Comparison of ENCODE assay signal across 8 mouse cellular contexts in genomic region chr2:31974809-31975371, GRCm38 (mm10). TPM values are rescaled to one million over a fixed set of nuclear protein-coding genes. Genes with fewer than 3 reads are reported as not detected.
DNase-seq lines count a peak whose midpoint lies in the region; ATAC-seq lines count a peak whose summit lies in the region.

No protein-coding gene starts in this region.

- peak overlapping the region; percentile 92 for H3K4me3 ChIP-seq in kidney, embryonic 16.5 days (ENCODE audit: low read length)
- peak overlapping the region; percentile 87 for H3K4me3 ChIP-seq in hindbrain, embryonic 12.5 days
- H3K4me3 ChIP-seq in midbrain, embryonic 14.5 days (replicated peaks; ENCODE audit: low read depth, low read length): peak overlapping the region; percentile 92

- no peak for DNase-seq in kidney, postnatal 10 days
- peak; percentile 33 for DNase-seq in adipocyte (ENCODE audit: low spot score)
- no peak for DNase-seq in midbrain, embryonic 14.5 days
- DNase-seq in cerebellum, adult 11-12 months: no peak
- no peak for DNase-seq in ovary, postnatal 14 days (ENCODE audit: low spot score)

- peak overlapping the region; percentile 93 for H3K9ac ChIP-seq in kidney, embryonic 16.5 days (replicated peaks; ENCODE audit: low read length)
- peak overlapping the region; percentile 77 for H3K9ac ChIP-seq in hindbrain, embryonic 12.5 days
- H3K9ac ChIP-seq in midbrain, embryonic 14.5 days (replicated peaks; ENCODE audit: low read length): peak overlapping the region; percentile 90

- ATAC-seq in kidney, embryonic 16.5 days (ENCODE audit: low FRiP score, low TSS enrichment): no peak
- ATAC-seq in hindbrain, embryonic 12.5 days (ENCODE audit: low FRiP score): no peak
- no peak for ATAC-seq in midbrain, embryonic 14.5 days (ENCODE audit: low FRiP score, low TSS enrichment)
- no peak for ATAC-seq in monocyte, adult 5-6 weeks (replicated peaks; ENCODE audit: insufficient number of reproducible peaks, low FRiP score, low TSS enrichment, poor library complexity, severe bottlenecking)

- peaks cover 19% of the 10 kb centered on the region for H3K4me1 ChIP-seq in kidney, embryonic 16.5 days (ENCODE audit: insufficient read depth, low read length)
- H3K4me1 ChIP-seq in hindbrain, embryonic 12.5 days: peaks cover 15% of the 10 kb centered on the region
- H3K4me1 ChIP-seq in midbrain, embryonic 14.5 days (ENCODE audit: control insufficient read depth, insufficient read depth, low read length): peaks cover 7% of the 10 kb centered on the region

- H3K27me3 ChIP-seq in kidney, embryonic 16.5 days (ENCODE audit: insufficient read depth, low read length): no peaks in the 10 kb centered on the region
- no peaks in the 10 kb centered on the region for H3K27me3 ChIP-seq in hindbrain, embryonic 12.5 days
- no peaks in the 10 kb centered on the region for H3K27me3 ChIP-seq in midbrain, embryonic 14.5 days (ENCODE audit: control insufficient read depth, insufficient read depth, low read length)

- peak overlapping the region; percentile 44; the same call in 1 of the 2 replicates for H3K27ac ChIP-seq in kidney, embryonic 16.5 days (ENCODE audit: low read length)
- H3K27ac ChIP-seq in hindbrain, embryonic 12.5 days: 0 out of 2 replicates have a peak overlapping the region, but pooled peaks have one; percentile 62
- peak overlapping the region; percentile 79; the same call in 1 of the 2 replicates for H3K27ac ChIP-seq in midbrain, embryonic 14.5 days (replicated peaks; ENCODE audit: low read depth, low read length)

- no peaks in the 10 kb centered on the region for H3K9me3 ChIP-seq in kidney, embryonic 16.5 days (ENCODE audit: low read length)
- H3K9me3 ChIP-seq in hindbrain, embryonic 12.5 days (replicated peaks): no peaks in the 10 kb centered on the region
- H3K9me3 ChIP-seq in midbrain, embryonic 14.5 days (ENCODE audit: control insufficient read depth, low read length): no peaks in the 10 kb centered on the region

- peaks cover 39% of the 10 kb centered on the region for H3K36me3 ChIP-seq in kidney, embryonic 16.5 days (ENCODE audit: insufficient read depth, low read length)
- H3K36me3 ChIP-seq in hindbrain, embryonic 12.5 days: peaks cover 51% of the 10 kb centered on the region
- H3K36me3 ChIP-seq in midbrain, embryonic 14.5 days (ENCODE audit: control insufficient read depth, insufficient read depth, low read length): peaks cover 49% of the 10 kb centered on the region

- WGBS in kidney, embryonic 16.5 days: 10% methylated on average over 13 of the region's 13 CpGs
- WGBS in hindbrain, embryonic 12.5 days: 10% methylated on average over 13 of the region's 13 CpGs
- 11% methylated on average over 13 of the region's 13 CpGs for WGBS in midbrain, embryonic 14.5 days

- peak overlapping the region; percentile 78 for H3K4me2 ChIP-seq in kidney, embryonic 16.5 days (replicated peaks; ENCODE audit: low read depth, low read length)
- H3K4me2 ChIP-seq in hindbrain, embryonic 12.5 days (replicated peaks): peak overlapping the region; percentile 96
- peak overlapping the region; percentile 93 for H3K4me2 ChIP-seq in midbrain, embryonic 14.5 days (ENCODE audit: low read length)

RNA-seq across cellular contexts. Expression of gene Nup214, which starts 0.7 kb away (rescaled TPM):
- 70.2 and 94.1 TPM in 2 replicates for polyA plus RNA-seq in kidney, embryonic 16.5 days (2015; fragmentation: Nextera tagmentation; extraction: Ambion mirVana)
- polyA plus RNA-seq in hindbrain, embryonic 12.5 days (2016; fragmentation: Nextera tagmentation; extraction: Ambion mirVana): 75.3 and 79.7 TPM in 2 replicates
- polyA plus RNA-seq in midbrain, embryonic 14.5 days (2014; fragmentation: Nextera tagmentation; extraction: Ambion mirVana): 48.2 and 59.9 TPM in 2 replicates
- total RNA-seq in monocyte, adult 5-6 weeks (2017): 39.1 to 53.4 TPM (median 43.6 TPM) in 3 replicates

RNA-seq across cellular contexts. Expression of gene Aif1l, which starts 25.0 kb away (rescaled TPM):
- polyA plus RNA-seq in kidney, embryonic 16.5 days (2015; fragmentation: Nextera tagmentation; extraction: Ambion mirVana): 90.4 and 101 TPM in 2 replicates
- polyA plus RNA-seq in hindbrain, embryonic 12.5 days (2016; fragmentation: Nextera tagmentation; extraction: Ambion mirVana): 44.1 and 58.0 TPM in 2 replicates
- polyA plus RNA-seq in midbrain, embryonic 14.5 days (2014; fragmentation: Nextera tagmentation; extraction: Ambion mirVana): 24.2 and 34.7 TPM in 2 replicates
- total RNA-seq in monocyte, adult 5-6 weeks (2017): not detected in 3 replicates
